In the genomic region with DNA sequence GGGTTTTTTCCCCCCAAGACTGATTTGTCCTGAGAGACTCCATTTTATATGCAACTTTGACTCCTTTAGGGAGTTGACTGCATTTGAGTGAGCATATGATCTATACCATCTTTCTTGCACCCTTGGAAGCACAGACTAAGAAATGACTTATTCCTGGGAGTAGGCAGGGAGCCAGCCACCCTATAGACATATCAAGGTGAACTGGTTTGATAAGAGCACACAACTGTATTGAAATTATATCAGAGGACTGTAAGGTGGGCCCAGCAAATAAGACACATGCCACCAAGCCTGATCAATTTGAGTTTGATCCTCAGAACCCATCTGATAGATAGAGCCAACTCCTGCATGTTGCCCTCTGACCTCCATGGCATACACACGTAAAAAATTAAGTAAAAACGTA, we compare ENCODE assay signal across 36 mouse cellular contexts. TPM values are rescaled to one million over a fixed set of nuclear protein-coding genes. Genes with fewer than 3 reads are reported as not detected.
"Had no signal": no experiment of that assay in that cellular context is flagged by ENCODE, and none has a peak within 500 bp of the region (broad histone marks: within the 10 kb centered on the region; RNA-seq: fewer than 3 reads in every experiment).

No protein-coding gene starts in this region.

- H3K9ac ChIP-seq: heart, embryonic 12.5 days; hindbrain, embryonic 12.5 days; hindbrain, embryonic 14.5 days; intestine, embryonic 15.5 days; limb, embryonic 12.5 days had no signal

- H3K36me3 ChIP-seq: heart, embryonic 12.5 days; hindbrain, embryonic 10.5 days; hindbrain, embryonic 12.5 days; intestine, embryonic 15.5 days; limb, embryonic 12.5 days had no signal

- H3K4me2 ChIP-seq: heart, embryonic 12.5 days; hindbrain, embryonic 12.5 days; hindbrain, embryonic 14.5 days; intestine, embryonic 15.5 days; limb, embryonic 12.5 days had no signal

- H3K4me3 ChIP-seq: gastrocnemius, adult 2 months; heart, embryonic 10.5 days; heart, embryonic 12.5 days; hindbrain, embryonic 10.5 days; hindbrain, embryonic 12.5 days; intestine, embryonic 15.5 days; layer of hippocampus, adult 2 months; left cerebral cortex, adult 2 months; limb, embryonic 10.5 days; limb, embryonic 12.5 days had no signal

- H3K27ac ChIP-seq: gastrocnemius, adult 2 months; heart, embryonic 10.5 days; hindbrain, embryonic 10.5 days; hindbrain, embryonic 12.5 days; hindbrain, embryonic 14.5 days; intestine, embryonic 15.5 days; layer of hippocampus, adult 2 months; left cerebral cortex, adult 2 months; limb, embryonic 10.5 days; limb, embryonic 12.5 days had no signal

- ATAC-seq: hindbrain, embryonic 16.5 days; inflammation-experienced regulatory T-cells, adult 6 months; intestine, embryonic 15.5 days; intestine, postnatal 0 days had no signal

- H3K9me3 ChIP-seq: heart, embryonic 10.5 days; heart, embryonic 12.5 days; hindbrain, embryonic 10.5 days; hindbrain, embryonic 12.5 days; intestine, embryonic 15.5 days; limb, embryonic 10.5 days had no signal

- DNase-seq: gastrocnemius, adult 2 months; gastrocnemius, postnatal 10 days; gastrocnemius, postnatal 25 days; heart, adult 18-20 months; heart, postnatal 10 days; heart, postnatal 4 days; kidney, adult 18-20 months; kidney, adult 8-10 months; kidney, postnatal 10 days; kidney, postnatal 25 days; kidney, postnatal 4 days had no signal

- H3K27me3 ChIP-seq: hindbrain, embryonic 12.5 days; intestine, embryonic 15.5 days had no signal

RNA-seq across cellular contexts. Expression of a gene that starts 46.9 kb away (rescaled TPM):
- total RNA-seq: gastrocnemius, adult 2 months; gastrocnemius, postnatal 10 days; gastrocnemius, postnatal 25 days; gastrocnemius, postnatal 4 days; granulocyte monocyte progenitor cell, adult 5-6 weeks; heart, adult 18-20 months; heart, adult 8-10 months; heart, postnatal 10 days; heart, postnatal 25 days; heart, postnatal 4 days; layer of hippocampus, adult 2 months; layer of hippocampus, postnatal 10 days; left cerebral cortex, adult 2 months; left cerebral cortex, postnatal 36 days had no signal
- polyA plus RNA-seq: frontal cortex, adult 2 months; heart, embryonic 10.5 days; heart, embryonic 12.5 days; heart, embryonic 14.5 days; heart, embryonic 16.5 days; hindbrain, embryonic 10.5 days; hindbrain, embryonic 12.5 days; hindbrain, embryonic 14.5 days; inflammation-experienced regulatory T-cells, adult 6 months; intestine, embryonic 15.5 days; intestine, postnatal 0 days; kidney, embryonic 14.5 days; kidney, embryonic 16.5 days; limb, embryonic 12.5 days; limb, embryonic 14.5 days had no signal
